Mouse (Mus musculus): ENCODE measurements at regions not wholly inside any gene's neighbourhood (a gene's known extent, or its start where the extent isn't known, plus 50 kb on each side); places are given as distances from the start of the nearest gene placed in this dataset.

DNA sequence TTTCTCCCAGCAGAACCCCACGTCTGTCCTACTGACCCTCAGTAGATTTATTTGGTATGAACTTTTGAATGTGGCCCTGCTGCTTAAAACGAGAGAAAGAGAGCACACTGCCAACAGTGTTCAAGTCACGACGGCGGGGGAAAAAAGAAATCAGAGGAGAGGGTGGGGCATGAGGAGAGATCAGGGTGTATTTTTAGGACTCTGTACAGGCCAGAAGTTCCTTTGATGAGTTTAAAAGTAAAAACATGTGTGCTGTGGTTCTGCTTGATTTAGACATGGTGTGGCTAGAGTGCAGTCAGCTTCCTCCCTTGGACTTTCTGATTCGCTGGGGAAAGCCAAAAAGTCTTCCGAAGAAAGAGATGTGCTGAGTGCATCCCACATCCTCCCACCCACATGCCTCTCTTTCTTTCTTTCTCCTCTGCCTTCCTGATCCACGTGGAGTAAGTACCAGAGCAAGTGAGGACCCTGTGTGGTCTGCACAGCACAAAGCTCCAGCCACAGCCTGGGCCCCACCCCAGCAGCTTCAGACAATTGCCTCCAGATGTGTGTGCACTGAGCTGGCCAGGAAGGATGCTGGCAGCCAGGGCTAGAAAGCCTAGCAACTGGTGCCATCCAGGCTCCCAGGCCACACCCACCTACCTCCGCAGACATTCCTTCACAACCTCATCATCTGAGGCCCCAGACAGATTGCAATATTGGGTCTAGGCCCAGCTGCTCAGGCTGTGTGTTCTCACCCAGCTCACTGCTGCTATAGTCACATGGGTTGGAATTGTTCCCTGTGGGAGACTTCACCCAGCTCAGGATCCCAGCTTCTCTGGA lies 78.5 kb upstream of the Cdh5 start:
- peak; percentile 67 for DNase-seq (ENCODE audit: low read depth, low spot score)

DNA sequence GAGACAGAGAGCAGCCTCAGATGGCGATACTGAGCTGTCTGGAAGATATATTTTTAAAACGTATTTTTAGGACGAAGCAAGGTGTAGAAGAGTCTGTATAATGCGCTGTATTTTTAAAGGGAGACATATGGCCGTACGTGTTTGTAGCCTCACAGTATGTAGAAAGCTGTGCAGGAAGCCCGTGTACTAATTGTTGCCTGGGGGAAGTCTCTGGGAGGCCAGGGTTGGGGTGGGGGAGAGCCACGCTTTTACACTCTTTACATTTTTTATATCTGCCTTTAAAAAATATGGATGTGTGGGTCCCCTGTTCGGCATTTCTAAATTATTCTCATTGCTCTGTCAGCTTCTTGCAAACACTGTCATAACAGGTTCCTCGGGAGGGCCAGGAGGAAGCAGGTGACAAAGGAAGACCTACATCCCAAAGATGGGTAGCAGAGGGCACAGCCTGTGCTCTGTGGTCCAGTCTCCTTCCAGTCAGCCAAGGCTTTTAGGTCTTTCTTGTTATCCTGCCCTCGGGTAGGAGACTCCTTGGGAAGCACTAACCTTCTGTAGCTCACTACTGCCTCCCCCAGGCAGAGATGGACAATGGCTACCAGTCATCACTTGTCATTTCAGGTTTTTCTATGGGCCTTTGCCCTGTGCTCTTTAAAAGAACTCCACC lies 74.1 kb upstream of the Cdh5 start:
- no peak for DNase-seq (ENCODE audit: low read depth, low spot score)

DNA sequence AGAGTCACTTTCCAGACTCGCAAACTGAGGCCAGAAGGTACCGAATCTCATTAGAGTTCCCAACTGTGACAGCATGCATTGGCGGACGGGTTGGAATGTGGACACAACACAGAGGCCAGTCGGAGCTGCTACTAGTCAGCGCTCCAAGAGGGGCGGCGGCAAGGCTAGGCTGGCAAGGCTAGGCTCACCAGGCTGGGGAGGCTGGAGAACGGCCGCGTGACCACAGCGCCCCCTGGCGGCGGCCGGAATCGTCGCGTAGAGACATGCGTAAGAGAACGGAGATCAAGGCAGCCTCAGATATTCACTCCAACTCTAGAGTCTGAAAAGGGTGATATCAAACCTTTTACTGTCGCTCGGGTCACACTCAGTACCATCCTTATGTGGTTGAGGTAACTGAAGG lies 72.8 kb upstream of the Cdh5 start:
- DNase-seq (ENCODE audit: low read depth, low spot score), result peak; percentile 52

DNA sequence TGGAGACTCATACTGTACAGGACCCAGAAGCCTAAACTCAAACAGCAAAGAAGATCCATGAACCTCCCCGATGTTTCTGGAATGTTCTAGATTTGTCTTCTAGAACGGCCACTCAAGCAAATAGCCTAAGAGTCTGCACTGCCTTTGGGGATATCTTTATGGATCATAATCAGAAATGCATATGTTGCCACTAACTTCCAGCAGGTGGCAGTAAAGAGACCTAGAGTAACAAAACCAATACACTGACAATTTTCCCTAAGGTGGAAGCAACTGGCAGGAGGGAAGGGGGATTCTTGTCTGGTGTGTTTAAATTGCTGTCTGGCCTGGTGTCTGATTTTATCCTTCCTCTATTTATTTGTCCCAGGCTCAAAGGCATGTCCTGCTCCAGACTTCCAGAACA lies 69.2 kb upstream of the Cdh5 start:
- DNase-seq (ENCODE audit: low read depth, low spot score), result peak; percentile 9

DNA sequence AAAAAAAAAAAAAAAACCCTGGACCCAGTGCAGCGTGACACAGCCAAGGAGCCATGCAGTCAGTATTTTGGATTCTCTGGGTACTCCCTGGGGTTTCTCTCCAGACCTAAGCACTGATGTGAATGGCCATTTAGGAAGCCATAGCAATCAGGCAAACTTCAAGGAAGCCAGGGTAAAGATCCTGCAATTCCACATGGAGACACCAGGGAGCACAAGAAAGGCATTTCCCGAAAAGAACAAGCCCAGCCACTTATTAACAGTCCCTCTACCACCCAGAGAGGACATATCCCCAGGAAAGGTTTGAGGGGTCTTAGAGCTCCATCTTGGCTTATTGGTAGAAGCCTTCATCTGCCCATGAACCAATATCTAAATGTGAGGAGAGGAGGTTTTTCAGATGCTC lies 68.3 kb upstream of the Cdh5 start:
- DNase-seq (ENCODE audit: low read depth, low spot score), result no peak

DNA sequence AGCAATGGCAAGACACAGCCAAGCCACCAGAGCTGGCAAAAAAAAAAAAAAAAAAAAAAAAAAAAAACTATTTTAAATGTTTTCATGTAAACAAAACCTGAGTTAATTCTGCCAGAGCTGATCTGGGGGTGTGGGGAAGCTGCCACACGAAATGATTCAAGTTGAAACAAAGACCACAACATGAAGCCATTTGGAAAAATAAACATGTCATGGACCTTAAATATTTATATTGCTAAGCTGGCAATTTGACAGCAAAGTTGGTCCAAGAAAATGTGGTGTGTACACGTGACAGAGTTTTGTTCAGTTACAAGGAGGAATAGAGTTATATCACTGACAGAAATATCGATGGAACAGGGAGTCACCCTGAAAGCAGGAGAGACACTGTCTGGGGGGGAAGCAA lies 67.1 kb upstream of the Cdh5 start:
- DNase-seq (ENCODE audit: low read depth, low spot score), result no peak

DNA sequence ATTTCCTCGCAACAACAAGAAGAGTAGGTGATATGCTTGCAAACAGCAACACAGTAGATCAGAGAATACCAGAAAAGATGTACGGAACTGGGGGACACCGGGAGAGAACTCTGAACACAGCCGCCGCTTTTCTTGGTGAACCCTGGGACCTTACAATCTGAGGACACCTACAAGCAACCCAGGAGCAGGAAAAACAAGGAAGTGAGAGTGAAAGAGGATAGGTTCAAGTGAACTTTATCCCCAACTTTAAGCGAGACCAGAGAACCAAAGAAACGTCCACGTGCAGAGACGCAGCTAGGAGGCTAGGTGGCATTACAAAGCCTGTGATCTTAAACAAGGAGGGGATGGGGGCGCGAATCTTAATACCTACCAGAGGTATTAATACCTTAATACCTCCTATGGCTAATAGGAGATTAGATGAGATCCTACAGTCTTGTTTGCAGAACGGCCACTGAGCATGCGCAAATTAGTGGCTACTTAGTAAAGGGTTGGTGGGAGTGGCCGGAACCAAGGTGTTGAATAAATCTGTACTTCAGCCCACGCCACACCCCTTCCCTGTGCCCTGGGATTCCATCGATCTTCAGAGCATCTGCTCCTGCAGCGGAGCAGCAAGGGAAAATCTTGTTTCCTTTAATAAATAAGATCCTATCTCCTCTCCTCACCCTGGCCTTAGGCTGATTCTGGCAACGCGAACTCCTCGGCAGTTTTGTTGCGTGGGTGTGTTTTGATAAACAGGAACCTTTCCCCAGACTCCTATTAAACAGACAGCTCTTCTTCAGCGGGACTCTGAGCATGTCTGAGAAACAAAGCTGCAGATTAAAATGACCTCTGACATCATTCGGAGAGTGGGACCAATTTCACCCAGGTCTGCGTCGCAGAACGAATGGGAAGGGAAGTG lies 64.6 kb upstream of the Cdh5 start:
- no peak for DNase-seq (ENCODE audit: low read depth, low spot score)

DNA sequence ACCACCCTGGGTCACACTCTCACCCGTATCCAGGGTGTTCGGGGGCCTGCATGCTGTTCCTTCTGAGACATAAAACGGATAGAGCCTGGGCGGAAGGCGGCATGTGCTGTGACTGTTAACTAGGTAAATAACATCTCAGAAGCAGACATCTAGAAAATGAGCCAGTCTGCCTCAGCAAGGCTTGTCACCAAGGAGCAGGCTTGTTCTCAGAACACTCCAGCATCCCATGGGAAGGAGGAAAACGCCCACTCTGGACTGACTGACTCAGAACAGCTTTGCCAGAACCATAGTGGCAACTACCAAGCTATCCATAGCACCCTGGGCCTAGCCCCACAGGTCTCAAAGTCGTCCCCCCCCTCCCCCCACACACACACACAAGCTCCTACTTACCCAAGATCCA lies 63.8 kb upstream of the Cdh5 start:
- no peak for DNase-seq (ENCODE audit: low read depth, low spot score)

DNA sequence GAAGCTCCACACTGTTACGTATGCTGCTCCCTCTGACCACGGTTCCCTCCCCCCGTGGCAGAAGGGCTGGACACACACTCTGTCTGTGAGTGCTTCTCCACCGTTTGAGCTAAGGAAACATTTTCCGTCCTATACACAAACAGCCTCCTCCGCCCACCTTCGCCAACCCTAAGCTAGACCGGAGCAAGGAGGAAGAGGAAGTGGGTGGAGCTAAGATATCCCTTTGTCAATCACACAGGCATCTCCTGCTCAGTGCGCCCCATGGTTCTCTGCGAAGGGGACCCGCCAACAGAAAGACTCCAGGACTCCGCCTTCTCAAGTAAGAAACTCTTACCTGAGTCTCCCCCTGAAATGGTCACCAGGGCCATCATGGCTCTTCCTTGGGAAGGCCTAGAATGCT lies 61.9 kb upstream of the Cdh5 start:
- DNase-seq (ENCODE audit: low read depth, low spot score), result no peak

DNA sequence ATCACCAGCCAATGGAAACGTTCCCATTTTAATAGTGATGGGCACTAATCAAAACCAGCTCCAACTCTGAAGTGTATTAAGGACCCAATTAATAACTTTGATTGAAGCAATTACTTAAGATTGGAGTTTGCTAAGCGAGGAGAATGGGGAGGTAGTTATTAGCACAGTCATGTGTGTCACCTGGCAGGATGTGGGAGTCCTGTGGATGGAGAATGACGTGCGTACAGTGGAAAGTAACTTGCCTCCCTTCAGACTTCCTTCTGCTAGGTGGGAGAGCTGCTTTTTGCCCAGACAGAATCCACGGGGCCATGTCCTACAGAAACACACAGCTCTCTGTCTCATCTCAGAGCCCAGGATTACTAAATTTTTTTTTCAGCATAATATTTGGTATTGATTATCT lies 59.9 kb upstream of the Cdh5 start:
- no peak for DNase-seq (ENCODE audit: low read depth, low spot score)

DNA sequence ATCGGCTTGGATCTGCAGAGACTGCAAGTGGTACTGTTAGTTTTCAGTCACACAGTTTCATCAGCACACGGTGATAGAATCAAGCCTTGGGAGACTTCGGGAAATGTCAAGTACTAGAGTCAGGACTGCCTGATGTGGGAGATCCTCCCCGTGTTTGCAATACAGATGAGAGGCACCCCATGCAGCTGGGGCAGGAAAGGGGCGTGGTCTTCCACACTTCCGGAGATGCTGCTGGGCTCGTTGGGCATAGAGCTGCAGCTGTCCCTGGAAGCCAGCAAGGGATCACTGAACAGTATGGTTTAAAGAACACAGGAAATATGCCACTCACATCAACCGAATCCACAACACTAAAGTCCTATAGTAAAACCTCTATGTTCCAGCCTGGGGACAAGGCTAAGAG lies 59.0 kb upstream of the Cdh5 start:
- DNase-seq (ENCODE audit: low read depth, low spot score), result no peak

DNA sequence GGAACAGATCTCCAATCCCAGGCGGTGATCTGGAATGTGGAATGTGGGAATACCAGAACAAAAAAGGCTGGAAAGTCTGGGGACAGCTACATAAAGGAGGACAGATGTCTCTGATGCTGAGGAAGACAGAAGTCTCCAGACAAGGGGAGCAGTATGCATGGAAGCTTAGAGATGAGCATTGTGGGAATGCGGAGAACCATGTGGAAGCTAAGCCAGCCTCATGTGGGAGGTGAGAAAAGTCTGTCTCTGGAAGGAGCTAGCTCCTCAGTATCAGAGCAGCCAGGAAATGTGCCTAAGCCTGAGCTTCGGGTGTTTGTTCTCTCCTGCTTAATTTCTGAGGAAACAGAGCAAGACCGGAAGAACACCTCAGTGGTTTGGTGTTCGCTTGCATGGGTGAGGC lies 53.4 kb upstream of the Cdh5 start:
- DNase-seq (ENCODE audit: low read depth, low spot score), result no peak

DNA sequence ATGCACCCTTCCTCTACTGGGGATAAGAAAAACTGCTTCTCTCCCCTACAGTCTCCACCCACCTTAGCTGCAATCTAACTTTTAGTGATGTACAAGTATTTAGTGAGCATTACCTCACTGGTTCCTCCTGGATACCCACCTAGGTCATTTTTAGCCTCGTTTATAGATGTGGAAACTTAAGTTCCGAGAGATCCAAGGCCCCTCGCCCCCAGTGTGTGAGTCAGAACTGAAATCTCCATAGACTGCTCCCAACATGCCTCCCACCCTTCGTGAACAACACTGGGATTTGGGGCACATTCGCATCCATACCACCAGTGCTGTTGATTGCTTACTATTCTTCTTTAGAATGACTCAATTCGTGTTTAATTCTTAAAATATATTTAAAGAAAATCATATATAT lies 52.2 kb upstream of the Cdh5 start:
- DNase-seq (ENCODE audit: low read depth, low spot score), result no peak

DNA sequence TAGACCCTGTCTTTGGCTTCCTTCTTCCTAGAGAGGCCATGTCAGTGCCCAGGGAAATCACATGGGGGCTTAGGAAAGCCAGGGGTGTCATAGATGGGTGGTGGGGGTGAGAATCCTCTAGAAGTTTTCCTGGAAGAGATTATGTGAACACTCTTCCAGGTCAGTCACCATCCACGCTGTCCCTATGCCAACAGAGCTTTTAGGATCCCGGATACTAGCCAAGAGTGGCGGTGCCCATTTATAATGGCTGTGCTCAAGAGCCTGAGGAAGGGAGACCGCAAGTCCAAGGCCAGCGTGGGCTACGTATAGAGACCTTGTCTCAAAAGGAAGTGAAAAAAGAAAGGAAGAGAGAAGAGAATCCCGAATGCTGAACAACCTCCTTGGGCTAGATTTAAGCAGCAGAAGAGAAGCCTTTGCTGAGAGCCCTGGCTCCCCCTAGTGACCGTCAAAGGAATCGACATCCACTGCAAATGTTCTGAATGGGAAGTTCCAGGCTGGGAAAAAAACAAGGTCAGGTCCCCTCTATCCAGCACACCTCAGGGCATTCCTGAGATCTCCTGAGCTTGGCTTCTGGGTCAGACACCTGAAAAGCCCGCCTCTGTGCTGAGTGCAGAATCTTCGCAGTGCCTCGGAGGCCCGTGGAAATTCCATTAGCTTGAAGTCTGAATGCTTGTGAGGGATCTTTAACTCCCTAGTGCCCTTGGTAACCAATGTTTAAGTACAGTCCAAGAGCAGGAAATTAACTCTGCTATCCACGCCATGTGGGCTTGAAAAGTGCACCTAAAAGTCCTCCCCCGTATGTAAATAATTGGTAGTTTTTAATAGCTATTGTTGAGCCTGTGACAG lies 50.5 kb upstream of the Cdh5 start:
- peak; percentile 21 for DNase-seq (ENCODE audit: low read depth, low spot score)

DNA sequence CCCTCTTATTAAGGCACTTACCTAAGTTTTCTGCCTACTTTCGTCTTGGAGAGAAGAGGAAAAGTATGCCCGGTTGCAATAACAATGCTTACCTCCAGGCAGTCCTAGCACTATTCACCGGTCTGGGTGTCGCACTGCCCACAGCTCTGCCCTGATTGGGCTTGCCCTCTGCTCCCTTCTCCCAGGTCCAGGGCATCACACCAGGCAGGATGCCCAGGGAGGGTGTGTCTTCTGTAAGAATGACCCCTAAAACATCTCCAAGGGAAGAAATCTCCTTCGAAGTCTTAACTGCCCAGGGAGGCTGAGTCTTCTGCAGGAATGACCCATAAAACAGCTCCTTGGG lies 49.9 kb upstream of the Cdh5 start:
- DNase-seq (ENCODE audit: low read depth, low spot score), result no peak

All from skeletal muscle tissue, adult 2 months (tissue).